Mouse (Mus musculus) heart, postnatal 36 days (tissue): ENCODE results near the gene Chd2. TPM values are rescaled to one million over a fixed set of nuclear protein-coding genes. Genes with fewer than 3 reads are reported as not detected.

Source experiments
- DNase-seq, 2 experiments: peaks; one replicate each; pipeline ENCODE4 v3.0.0; 2021 to 2022
- intact Hi-C: fragments of 180-260 bp; cut with DNase I; formaldehyde crosslinking; loops from one replicate; pipeline ENCODE4 v1.15.1; 2025
- total RNA-seq, 2 experiments: library from RNA; stranded (reverse); gene quantifications; 2 replicates each; pipeline ENCODE4 v1.2.3; 2021

Chd2 gene
- total RNA-seq, 2 experiments from 2014 or later = 49.0 to 52.1 TPM

GRCm38 (mm10) chr7:73564131-73564530, 22.5 kb upstream of the Chd2 start:
- no peak for DNase-seq
- intact Hi-C loops = no loop called here

DNA sequence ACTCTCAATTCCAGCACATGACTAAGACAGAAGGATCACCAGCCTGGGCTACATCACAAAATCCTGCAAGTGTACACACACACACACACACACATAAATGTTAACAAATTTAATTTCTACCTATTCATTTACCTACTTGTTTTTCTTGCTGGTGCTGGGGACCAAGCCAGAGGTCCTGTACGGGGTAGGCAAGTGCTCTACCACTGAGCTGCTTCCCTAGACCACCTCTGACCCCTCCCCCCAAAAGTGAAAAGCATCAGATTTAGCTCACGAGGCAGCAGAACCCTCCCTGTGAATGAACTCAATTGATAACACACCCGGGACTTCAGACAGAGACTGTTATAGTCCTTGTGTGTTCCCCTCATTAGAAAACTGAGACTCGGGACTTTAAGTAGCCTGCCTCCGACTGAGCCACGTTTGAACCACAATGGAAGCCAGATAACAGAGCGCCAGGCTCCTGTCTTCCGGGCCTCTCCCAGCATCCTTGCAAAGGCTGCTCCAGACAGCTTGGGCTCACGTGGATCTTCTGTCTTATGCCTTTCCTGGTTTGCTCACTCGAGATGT, 19.9 kb upstream of the Chd2 start:
- no peak for DNase-seq
- intact Hi-C loops = loop anchor here (2.0 kb wide), 1 partner anchor 19 kb away; no protein-coding TSS in a partner anchor

DNA sequence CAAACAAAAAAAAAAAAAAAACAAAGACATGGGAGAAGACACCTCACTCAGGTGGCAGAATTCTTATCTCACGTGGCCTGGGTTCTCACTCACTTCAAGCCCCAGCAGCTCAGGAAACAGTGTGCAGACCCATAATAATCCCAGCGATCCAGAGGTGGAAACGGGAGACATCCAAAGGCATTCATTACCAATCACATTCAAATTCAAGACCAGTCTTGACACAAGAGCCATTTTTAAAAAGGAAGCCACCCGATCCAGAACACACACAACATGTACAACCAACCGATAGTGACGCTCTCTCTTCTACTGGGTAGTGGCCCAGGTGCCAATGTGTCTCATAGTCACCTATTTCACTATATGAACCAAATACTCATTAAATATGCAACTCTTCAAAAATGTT, 19.2 kb upstream of the Chd2 start:
- DNase-seq = no peak
- intact Hi-C loops = loop anchor here (2.0 kb wide), 1 partner anchor 20 kb away; no protein-coding TSS in a partner anchor

DNA sequence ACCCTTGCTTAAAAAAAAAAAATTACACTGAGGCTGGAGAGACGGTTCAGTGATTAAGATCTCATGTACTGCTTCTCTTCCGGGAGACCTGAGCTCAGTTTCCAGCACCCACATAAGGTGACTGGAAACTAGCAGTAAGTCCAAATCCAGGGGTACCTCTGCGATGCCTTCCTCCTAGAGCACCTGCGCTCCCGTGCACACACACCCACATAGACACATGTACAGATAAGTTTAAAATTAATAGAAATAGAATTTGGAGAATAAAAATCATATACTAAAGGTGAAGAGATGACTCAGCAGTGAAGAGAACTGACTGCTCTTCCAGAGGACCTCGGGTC, 18.2 kb upstream of the Chd2 start:
- no peak for DNase-seq
- intact Hi-C loops = loop anchor here (1.0 to 2.0 kb wide), 3 partner anchors 21 to 47 kb away; no protein-coding TSS in a partner anchor

GRCm38 (mm10) chr7:73559170-73559852, 17.7 kb upstream of the Chd2 start:
- intact Hi-C loops = loop anchor here (1.0 to 2.0 kb wide), 2 partner anchors 35 to 47 kb away; no protein-coding TSS in a partner anchor
- DNase-seq = no peak

- peak; percentile 98 for DNase-seq
- intact Hi-C loops = loop anchor here (1.0 to 2.0 kb wide), 3 partner anchors 36 to 60 kb away; no protein-coding TSS in a partner anchor
Measured at GRCm38 (mm10) chr7:73558293-73559169, 16.9 kb upstream of the Chd2 start.

- intact Hi-C loops = loop anchor here (1.0 to 2.0 kb wide), 3 partner anchors 16 to 61 kb away; partner anchors contain the start of gene Chd2
Measured at GRCm38 (mm10) chr7:73557671-73558265, 16.1 kb upstream of the Chd2 start.

DNA sequence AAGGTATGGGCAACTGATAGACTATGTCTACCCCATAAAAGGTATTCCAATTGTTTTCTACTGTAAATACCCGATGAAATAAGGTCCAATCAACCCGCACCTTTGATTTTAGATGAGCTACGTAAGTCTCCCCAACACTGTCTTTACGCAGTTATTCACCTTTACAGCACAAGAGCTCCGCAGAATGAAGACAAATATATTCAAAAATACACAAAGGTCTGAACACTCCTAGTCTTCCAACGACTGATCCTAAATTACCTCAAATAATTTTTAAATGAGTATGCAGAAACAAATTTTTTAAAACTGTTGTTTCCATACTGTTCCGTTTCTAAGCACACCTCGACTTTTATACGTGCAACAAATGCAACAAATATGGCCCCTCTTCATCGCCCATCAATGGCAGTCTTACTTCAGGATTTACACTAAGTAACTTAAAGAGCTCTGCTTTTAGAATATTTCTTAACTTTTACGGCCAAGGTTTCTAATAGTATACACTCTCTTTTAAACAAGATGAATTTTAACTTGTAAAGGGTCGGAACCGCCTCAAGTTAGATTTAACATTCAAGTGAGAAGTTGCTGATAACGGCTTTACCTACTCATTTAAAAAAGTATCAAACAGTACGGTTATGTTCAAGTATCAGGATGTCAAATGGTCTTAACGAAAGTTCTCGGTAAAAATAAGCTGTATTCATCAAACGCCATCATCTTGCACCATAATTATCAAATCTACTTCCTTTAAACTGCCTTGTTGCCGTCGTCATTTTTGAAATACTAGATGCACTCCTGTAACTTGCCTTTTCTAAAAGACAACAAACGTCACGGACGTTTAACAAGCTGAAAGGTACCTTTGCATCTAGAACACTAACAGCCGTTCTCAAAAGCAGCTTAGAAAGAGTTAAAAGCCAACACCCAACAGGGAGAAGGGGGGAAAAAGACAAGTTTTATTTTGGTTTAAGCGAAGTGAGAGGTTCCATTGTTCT, 15.3 kb upstream of the Chd2 start:
- DNase-seq = no peak
- intact Hi-C loops = loop anchor here (1.0 kb wide), 1 partner anchor 16 kb away; the partner anchor contains the start of gene Chd2

More at GRCm38 (mm10) chr7:73557671-73558265, 16.1 kb upstream of the Chd2 start:
- peak; percentile 53 to 75 for DNase-seq

GRCm38 (mm10) chr7:73555918-73556580, 14.4 kb upstream of the Chd2 start:
- intact Hi-C loops = no loop called here
- DNase-seq = no peak

DNA sequence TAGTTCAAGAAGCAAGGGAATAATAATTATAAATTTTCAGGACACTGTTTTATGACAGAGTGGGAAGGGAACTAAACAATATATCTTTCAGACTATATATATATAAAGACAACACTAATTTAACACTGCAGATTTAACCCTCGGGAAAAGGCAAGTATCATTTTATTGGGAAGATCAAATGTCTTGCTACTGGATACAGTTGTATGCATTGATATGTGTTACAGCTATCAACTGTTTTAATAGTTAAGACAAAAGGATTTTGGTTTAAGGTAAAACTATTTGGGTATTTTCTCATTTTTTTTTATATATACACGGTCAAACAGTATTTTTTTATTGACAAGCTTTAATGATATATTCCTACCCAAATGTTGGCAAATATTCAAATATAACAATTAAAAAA, 13.2 kb upstream of the Chd2 start:
- DNase-seq = no peak

GRCm38 (mm10) chr7:73553160-73553559, 11.5 kb upstream of the Chd2 start:
- intact Hi-C loops = no loop called here
- DNase-seq = no peak

More for the DNA sequence above, 13.2 kb upstream of the Chd2 start:
- intact Hi-C loops = no loop called here

GRCm38 (mm10) chr7:73552054-73552750, 10.6 kb upstream of the Chd2 start:
- intact Hi-C loops = loop anchor here (1.0 kb wide), 1 partner anchor 9 kb away; no protein-coding TSS in a partner anchor
- DNase-seq = no peak

- DNase-seq = no peak
- intact Hi-C loops = no loop called here
Measured at GRCm38 (mm10) chr7:73551370-73551769, 9.7 kb upstream of the Chd2 start.

GRCm38 (mm10) chr7:73548051-73548450, 6.4 kb upstream of the Chd2 start:
- DNase-seq = no peak
- intact Hi-C loops = no loop called here

- intact Hi-C loops = no loop called here
- no peak for DNase-seq
Measured at GRCm38 (mm10) chr7:73546561-73547510, 5.2 kb upstream of the Chd2 start.

DNA sequence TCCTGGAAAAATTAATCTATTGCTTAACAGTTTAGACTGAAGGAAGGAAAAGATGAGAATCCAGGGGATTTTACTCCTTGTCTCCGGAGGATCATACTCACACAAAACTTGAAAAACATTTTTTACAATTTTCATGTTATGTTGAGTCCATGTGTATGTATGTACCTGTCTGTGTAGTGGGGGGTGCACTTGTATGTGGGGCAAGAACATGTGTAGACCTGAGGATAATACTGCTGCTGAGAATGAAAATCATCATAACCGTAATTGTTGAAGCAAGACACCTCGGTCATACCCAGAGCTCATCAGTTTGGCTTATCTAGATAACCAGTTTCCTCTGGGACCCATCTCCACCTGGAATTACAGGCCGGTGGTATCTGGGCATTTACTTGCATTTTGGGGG, 3.4 kb upstream of the Chd2 start:
- intact Hi-C loops = no loop called here
- no peak for DNase-seq
